Mouse (Mus musculus) MEL (cell line): ENCODE results near the gene Sh3glb2. TPM values are rescaled to one million over a fixed set of nuclear protein-coding genes. Genes with fewer than 3 reads are reported as not detected.

Experiments
- DNase-seq: peaks from one replicate; pipeline ENCODE4 v3.0.0; 2011; ENCODE audit warnings: low read depth, low spot score
- H3K27ac ChIP-seq: 2 replicates; pipeline ENCODE4 v1.5.1; 2012; ENCODE audit warnings: low read depth, mild to moderate bottlenecking, control low read depth, low read length, moderate library complexity; ENCODE audit not compliant: control insufficient read depth
- H3K27me3 ChIP-seq, 2 experiments: fragments of 150-350 bp in 1 of 2; sonication (generic) in 1 of 2; 2 replicates each; pipeline ENCODE4 v1.6.1; 2012; ENCODE audit warnings: low read length in 2 of 2, mild to moderate bottlenecking in 2 of 2, improper control_type of control experiment in 1 of 2, moderate library complexity in 1 of 2; ENCODE audit not compliant: insufficient read depth in 2 of 2, control insufficient read depth in 1 of 2
- H3K36me3 ChIP-seq, 2 experiments: 2 replicates each; pipeline ENCODE4 v1.6.1; 2012 to 2014; ENCODE audit warnings: low read length in 2 of 2, improper control_type of control experiment in 1 of 2, inconsistent platforms in 1 of 2, mild to moderate bottlenecking in 1 of 2; ENCODE audit not compliant: insufficient read depth in 2 of 2, control insufficient read depth in 1 of 2
- H3K4me1 ChIP-seq, 2 experiments: fragments of 150-350 bp in 1 of 2; sonication (generic) in 1 of 2; 2 replicates each; pipeline ENCODE4 v1.6.1; 2012; ENCODE audit warnings: low read length in 2 of 2, improper control_type of control experiment in 1 of 2, mild to moderate bottlenecking in 1 of 2; ENCODE audit not compliant: insufficient read depth in 2 of 2, control insufficient read depth in 1 of 2
- H3K4me3 ChIP-seq, 2 experiments: fragments of 150-350 bp in 1 of 2; sonication (generic) in 1 of 2; 2 replicates each; pipeline ENCODE4 v1.5.1; 2012; ENCODE audit warnings: low read depth in 2 of 2, low read length in 2 of 2, mild to moderate bottlenecking in 2 of 2, moderate library complexity in 2 of 2, control low read depth in 1 of 2, improper control_type of control experiment in 1 of 2; ENCODE audit not compliant: control insufficient read depth in 1 of 2, insufficient read depth in 1 of 2
- H3K79me2 ChIP-seq: 2 replicates; pipeline ENCODE4 v1.6.1; 2012; ENCODE audit warnings: mild to moderate bottlenecking, low read length, moderate library complexity; ENCODE audit not compliant: control insufficient read depth, poor library complexity, insufficient read depth
- H3K9ac ChIP-seq: 2 replicates; pipeline ENCODE4 v1.6.1; 2012; ENCODE audit warnings: low read depth, mild to moderate bottlenecking, control low read depth, low read length, moderate library complexity; ENCODE audit not compliant: control insufficient read depth, poor library complexity, severe bottlenecking
- H3K9me3 ChIP-seq: fragments of 150-350 bp; sonication (generic); replicated peaks from 2 replicates; pipeline ENCODE4 v1.6.1; 2012; ENCODE audit warnings: mild to moderate bottlenecking, low read length, improper control_type of control experiment, moderate library complexity; ENCODE audit not compliant: insufficient read depth
- BHLHE40 ChIP-seq: IDR thresholded peaks from 2 replicates; pipeline ENCODE4 v1.6.1; 2012; ENCODE audit warnings: low read depth, mild to moderate bottlenecking, inconsistent platforms, low read length, improper control_type of control experiment, borderline replicate concordance
- CHD1 ChIP-seq: IDR thresholded peaks from 2 replicates; pipeline ENCODE4 v1.6.1; 2012; ENCODE audit warnings: low read depth, mild to moderate bottlenecking, inconsistent platforms, low read length, improper control_type of control experiment
- E2F4 ChIP-seq: IDR thresholded peaks from 2 replicates; pipeline ENCODE4 v1.6.1; 2011; ENCODE audit warnings: low read depth, low read length, improper control_type of control experiment, borderline replicate concordance
- ELF1 ChIP-seq: IDR thresholded peaks from 2 replicates; pipeline ENCODE4 v1.6.1; 2014; ENCODE audit warnings: low read depth, mild to moderate bottlenecking, inconsistent platforms, low read length, improper control_type of control experiment, moderate library complexity
- EP300 ChIP-seq, 2 experiments: IDR thresholded peaks; 2 replicates each; pipeline ENCODE4 v1.6.1; 2011; ENCODE audit warnings: improper control_type of control experiment in 2 of 2, low read length in 2 of 2, low read depth in 1 of 2, mild to moderate bottlenecking in 1 of 2
- ETS1 ChIP-seq: IDR thresholded peaks from 2 replicates; pipeline ENCODE4 v1.6.1; 2012; ENCODE audit warnings: low read depth, mild to moderate bottlenecking, inconsistent platforms, low read length, improper control_type of control experiment, moderate library complexity
- GABPA ChIP-seq: IDR thresholded peaks from 2 replicates; pipeline ENCODE4 v1.6.1; 2012; ENCODE audit warnings: low read depth, mild to moderate bottlenecking, inconsistent platforms, low read length, improper control_type of control experiment, moderate library complexity
- GATA1 ChIP-seq: IDR thresholded peaks from 2 replicates; pipeline ENCODE4 v1.6.1; 2011; ENCODE audit warnings: low read depth, low read length, improper control_type of control experiment
- KAT2A ChIP-seq: conservative IDR thresholded peaks from 2 replicates; pipeline ENCODE4 v1.6.1; 2012; ENCODE audit warnings: low read depth, low read length, improper control_type of control experiment, inconsistent platforms
- MAFK ChIP-seq: IDR thresholded peaks from 2 replicates; pipeline ENCODE4 v1.6.1; 2011; ENCODE audit warnings: low read depth, mild to moderate bottlenecking, low read length, improper control_type of control experiment, borderline replicate concordance
- MAZ ChIP-seq: IDR thresholded peaks from 2 replicates; pipeline ENCODE4 v1.6.1; 2012; ENCODE audit warnings: low read depth, mild to moderate bottlenecking, inconsistent platforms, low read length, improper control_type of control experiment
- MXI1 ChIP-seq: IDR thresholded peaks from 2 replicates; pipeline ENCODE4 v1.6.1; 2011; ENCODE audit warnings: mild to moderate bottlenecking, low read depth, low read length, improper control_type of control experiment
- MYB ChIP-seq: IDR thresholded peaks from 2 replicates; pipeline ENCODE4 v1.6.1; 2011; ENCODE audit warnings: mild to moderate bottlenecking, low read depth, low read length, improper control_type of control experiment
- POLR2AphosphoS5 ChIP-seq: IDR thresholded peaks from 2 replicates; pipeline ENCODE4 v1.6.1; 2012; ENCODE audit warnings: low read depth, borderline replicate concordance, mild to moderate bottlenecking, inconsistent platforms, low read length, moderate library complexity, mixed read lengths
- RAD21 ChIP-seq: IDR thresholded peaks from 2 replicates; pipeline ENCODE4 v1.6.1; 2011; ENCODE audit warnings: mild to moderate bottlenecking, low read depth, low read length, improper control_type of control experiment
- RCOR1 ChIP-seq: IDR thresholded peaks from 2 replicates; pipeline ENCODE4 v1.6.1; 2012; ENCODE audit warnings: low read depth, mild to moderate bottlenecking, inconsistent platforms, low read length, improper control_type of control experiment
- TAL1 ChIP-seq: IDR thresholded peaks from 2 replicates; pipeline ENCODE4 v1.6.1; 2012; ENCODE audit warnings: mild to moderate bottlenecking, inconsistent platforms, low read length, moderate library complexity, mixed read lengths
- TCF12 ChIP-seq: IDR thresholded peaks from 2 replicates; pipeline ENCODE4 v1.6.1; 2014; ENCODE audit warnings: low read depth, mild to moderate bottlenecking, inconsistent platforms, low read length, improper control_type of control experiment, moderate library complexity
- UBTF ChIP-seq: IDR thresholded peaks from 2 replicates; pipeline ENCODE4 v1.6.1; 2012; ENCODE audit warnings: low read depth, mild to moderate bottlenecking, inconsistent platforms, low read length, improper control_type of control experiment, moderate library complexity, borderline replicate concordance; ENCODE audit not compliant: insufficient read depth
- ZC3H11A ChIP-seq: IDR thresholded peaks from 2 replicates; pipeline ENCODE4 v1.6.1; 2012; ENCODE audit warnings: low read depth, mild to moderate bottlenecking, inconsistent platforms, low read length, improper control_type of control experiment
- ZKSCAN1 ChIP-seq: IDR thresholded peaks from 2 replicates; pipeline ENCODE4 v1.6.1; 2012; ENCODE audit warnings: low read depth, mild to moderate bottlenecking, inconsistent platforms, low read length, improper control_type of control experiment, moderate library complexity
- polyA plus RNA-seq, 2 experiments: library from polyadenylated mRNA; stranded (reverse) in 1 of 2; unstranded in 1 of 2; fragments of >175 nt in 1 of 2; fragments of >200 nt in 1 of 2; gene quantifications; 2 replicates each; pipeline versions ENCODE4 v1.2.1 to v1.2.4; 2012; ENCODE audit warnings: low replicate concordance in 2 of 2, low read depth in 1 of 2; ENCODE audit not compliant: insufficient read length in 2 of 2, insufficient read depth in 1 of 2, missing spikeins in 1 of 2
- total RNA-seq: library from RNA; depleted of rRNA; stranded (reverse); fragments of 300-350 nt; gene quantifications from 2 replicates; pipeline ENCODE4 v1.2.3, GENCODE M21; 2012

The Sh3glb2 gene
- total and polyA plus RNA-seq, 3 experiments, result 48.0 to 60.1 TPM; not detected in 1

- Histone ChIP-seq H3K4me1 (no peaks in the 10 kb centered on the region), H3K9ac (no peak overlapping the region), H3K9me3 (no peaks in the 10 kb centered on the region), H3K27me3 (no peaks in the 10 kb centered on the region), H3K36me3 (peaks cover 0 to 41% of the 10 kb centered on the region in 2 experiments; a peak in 2 of 4 replicates), H3K27ac (no peak overlapping the region), H3K79me2 (no peaks in the 10 kb centered on the region), H3K4me3 (no peak overlapping the region)
- TF ChIP-seq CHD1, result no peak
- peak; percentile 49 for TF ChIP-seq GATA1
- peak; percentile 66 to 78; a peak in 3 of 4 replicates for TF ChIP-seq EP300 (IDR thresholded peaks at IDR 0.05; ENCODE audit: low read depth in 1 of 2, low read length in 2 of 2)
- TF ChIP-seq MXI1, result no peak
- no peak for TF ChIP-seq BHLHE40
- TF ChIP-seq ZKSCAN1, result no peak
- TF ChIP-seq TAL1, result peak; percentile 52
- TF ChIP-seq MYB, result 0 out of 2 replicates have a peak, but pooled peaks have one; percentile 36
- peak; percentile 42 for DNase-seq
These were observed 49.8 kb downstream of the Sh3glb2 start for GRCm38 (mm10) chr2:30309351-30309750.

- TF ChIP-seq MAZ (no peak), E2F4 (no peak), MAFK (no peak), ZC3H11A (no peak), GABPA (no peak)
- no peak overlapping the region for H3K27ac ChIP-seq
These were observed 53.0 kb downstream of the Sh3glb2 start for GRCm38 (mm10) chr2:30306087-30306486.

DNA sequence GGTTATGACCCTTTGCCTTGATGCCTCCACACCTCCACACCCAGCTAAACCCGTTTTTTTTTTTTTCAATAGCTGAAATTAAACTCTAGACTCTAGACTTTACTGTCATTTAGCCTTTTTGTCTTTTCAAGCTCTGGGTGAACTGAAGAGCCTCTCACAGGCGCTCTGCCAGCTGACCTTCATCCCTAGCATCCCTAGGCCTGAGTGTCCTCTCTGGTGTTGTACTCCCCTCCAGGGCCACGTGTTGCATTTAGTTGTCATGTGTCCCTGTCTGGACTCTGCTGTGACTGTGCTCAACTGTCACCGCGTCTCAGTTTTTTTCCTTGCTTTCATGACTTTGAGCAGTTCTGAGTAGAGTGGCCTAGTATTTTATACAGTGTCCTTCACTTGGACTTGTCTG lies 59.2 kb downstream of the Sh3glb2 start:
- no peaks in the 10 kb centered on the region for H3K9me3 ChIP-seq
- TF ChIP-seq ELF1 (no peak), MXI1 (no peak), MAZ (no peak), TAL1 (no peak), RAD21 (no peak), ZKSCAN1 (no peak), KAT2A (no peak), RCOR1 (no peak), UBTF (no peak), ZC3H11A (no peak), E2F4 (no peak), TCF12 (no peak), ETS1 (no peak), POLR2AphosphoS5 (no peak), MAFK (no peak)
- H3K36me3 ChIP-seq, result peaks cover 0 to 52% of the 10 kb centered on the region in 2 experiments; a peak in 2 of 4 replicates
- no peak overlapping the region for H3K27ac ChIP-seq
- no peak for DNase-seq
- H3K9ac ChIP-seq, result no peak overlapping the region
- no peak overlapping the region for H3K4me3 ChIP-seq
- H3K4me1 ChIP-seq, result no peaks in the 10 kb centered on the region
- H3K79me2 ChIP-seq, result peaks cover 1% of the 10 kb centered on the region; the same call in 1 of the 2 replicates
- no peaks in the 10 kb centered on the region for H3K27me3 ChIP-seq

More at GRCm38 (mm10) chr2:30306087-30306486, 53.0 kb downstream of the Sh3glb2 start:
- no peaks in the 10 kb centered on the region for H3K9me3 ChIP-seq
- H3K36me3 ChIP-seq, result peaks cover 0 to 46% of the 10 kb centered on the region in 2 experiments; a peak in 2 of 4 replicates
- no peak overlapping the region for H3K4me3 ChIP-seq
- no peaks in the 10 kb centered on the region for H3K79me2 ChIP-seq
- no peak for DNase-seq
- no peaks in the 10 kb centered on the region for H3K27me3 ChIP-seq
- no peak overlapping the region for H3K9ac ChIP-seq
- no peaks in the 10 kb centered on the region for H3K4me1 ChIP-seq
